ENCODE assay signal across 14 mouse cellular contexts in the genomic region with DNA sequence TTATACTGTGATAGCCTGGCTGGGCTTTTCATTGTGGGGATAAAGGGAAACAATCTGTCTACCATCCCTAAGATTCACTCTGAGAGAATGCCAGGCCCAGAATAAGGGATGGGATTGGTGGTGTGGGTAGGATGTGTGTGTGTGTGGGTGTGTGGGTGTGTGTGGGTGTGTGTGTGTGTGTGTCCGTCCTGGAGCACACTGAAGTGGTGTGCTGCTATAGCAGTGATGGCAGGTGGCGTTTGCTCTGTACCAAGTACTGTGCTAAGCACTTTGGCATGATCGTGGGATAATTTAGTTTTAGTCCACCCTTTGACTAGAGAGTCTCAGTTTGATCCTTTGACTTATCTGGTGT. TPM values are rescaled to one million over a fixed set of nuclear protein-coding genes. Genes with fewer than 3 reads are reported as not detected.
DNase-seq lines count a peak whose midpoint lies in the region; ATAC-seq and TF ChIP-seq lines count a peak whose summit lies in the region.
"Had no signal": no experiment of that assay in that cellular context is flagged by ENCODE, and none has a peak within 500 bp of the region (broad histone marks: within the 10 kb centered on the region; RNA-seq: fewer than 3 reads in every experiment).

No protein-coding gene starts in this region.

- ATAC-seq in heart, postnatal 0 days (ENCODE audit: insufficient read depth, low read depth), result no peak
- no peak for ATAC-seq in embryonic facial prominence, embryonic 14.5 days (ENCODE audit: low read depth)
- ATAC-seq in hindbrain, embryonic 15.5 days (ENCODE audit: low FRiP score, low read depth), result 0 out of 2 replicates have a peak, but pooled peaks have one; percentile 23
- no peak for ATAC-seq in midbrain, embryonic 16.5 days

- H3K4me2 ChIP-seq in heart, postnatal 0 days (ENCODE audit: low read depth, low read length), result no peak overlapping the region
- H3K4me2 ChIP-seq in embryonic facial prominence, embryonic 14.5 days (ENCODE audit: low read depth, low read length), result no peak overlapping the region
- no peak overlapping the region for H3K4me2 ChIP-seq in hindbrain, embryonic 15.5 days
- no peak overlapping the region for H3K4me2 ChIP-seq in midbrain, embryonic 16.5 days (ENCODE audit: low read length)

- H3K27me3 ChIP-seq in heart, postnatal 0 days (ENCODE audit: control insufficient read depth, insufficient read depth, low read length), result no peaks in the 10 kb centered on the region
- no peaks in the 10 kb centered on the region for H3K27me3 ChIP-seq in embryonic facial prominence, embryonic 14.5 days (replicated peaks; ENCODE audit: control insufficient read depth, insufficient read depth, low read length)
- no peaks in the 10 kb centered on the region for H3K27me3 ChIP-seq in hindbrain, embryonic 15.5 days
- no peaks in the 10 kb centered on the region for H3K27me3 ChIP-seq in midbrain, embryonic 16.5 days (ENCODE audit: control insufficient read depth, insufficient read depth, low read depth, low read length)
- H3K27me3 ChIP-seq: CH12.LX had no signal

- peaks cover 66% of the 10 kb centered on the region for H3K4me1 ChIP-seq in heart, postnatal 0 days (ENCODE audit: control insufficient read depth, insufficient read depth)
- peaks cover 49% of the 10 kb centered on the region for H3K4me1 ChIP-seq in embryonic facial prominence, embryonic 14.5 days (ENCODE audit: control insufficient read depth, insufficient read depth, low read length)
- peaks cover 52% of the 10 kb centered on the region for H3K4me1 ChIP-seq in hindbrain, embryonic 15.5 days (replicated peaks)
- peaks cover 27% of the 10 kb centered on the region for H3K4me1 ChIP-seq in midbrain, embryonic 16.5 days (ENCODE audit: control insufficient read depth, insufficient read depth, low read length)

- H3K4me3 ChIP-seq in heart, postnatal 0 days (ENCODE audit: low read depth, low read length), result no peak overlapping the region
- no peak overlapping the region for H3K4me3 ChIP-seq in embryonic facial prominence, embryonic 14.5 days (ENCODE audit: low read depth, low read length)
- H3K4me3 ChIP-seq in hindbrain, embryonic 15.5 days, result no peak overlapping the region
- H3K4me3 ChIP-seq in midbrain, embryonic 16.5 days (ENCODE audit: low read depth, low read length), result no peak overlapping the region

- no peak overlapping the region for H3K9ac ChIP-seq in heart, postnatal 0 days (replicated peaks; ENCODE audit: low read depth, low read length)
- no peak overlapping the region for H3K9ac ChIP-seq in embryonic facial prominence, embryonic 14.5 days (ENCODE audit: low read depth, low read length)
- H3K9ac ChIP-seq in hindbrain, embryonic 15.5 days, result no peak overlapping the region
- no peak overlapping the region for H3K9ac ChIP-seq in midbrain, embryonic 16.5 days (ENCODE audit: low read depth, low read length)

- no peak for TF ChIP-seq CTCF in heart, postnatal 0 days (IDR thresholded peaks at IDR 0.05; ENCODE audit: low read depth)

- no peak for TF ChIP-seq EP300 in heart, postnatal 0 days (IDR thresholded peaks at IDR 0.05; ENCODE audit: low read depth)

- H3K9me3 ChIP-seq in heart, postnatal 0 days (replicated peaks; ENCODE audit: control insufficient read depth, low read length), result no peaks in the 10 kb centered on the region
- no peaks in the 10 kb centered on the region for H3K9me3 ChIP-seq in embryonic facial prominence, embryonic 14.5 days (ENCODE audit: control insufficient read depth, low read length)
- no peaks in the 10 kb centered on the region for H3K9me3 ChIP-seq in hindbrain, embryonic 15.5 days
- no peaks in the 10 kb centered on the region for H3K9me3 ChIP-seq in midbrain, embryonic 16.5 days (replicated peaks; ENCODE audit: control insufficient read depth, low read length, poor library complexity, severe bottlenecking)

- no peak for DNase-seq in heart, postnatal 0 days (ENCODE audit: low spot score)
- DNase-seq in heart, adult 8-10 months (ENCODE audit: low spot score), result no peak
- DNase-seq in embryonic facial prominence, embryonic 14.5 days (ENCODE audit: low spot score), result no peak
- no peak for DNase-seq in embryo, embryonic 10 days (ENCODE audit: low spot score)
- DNase-seq in ovary, postnatal 14 days (ENCODE audit: low spot score), result no peak
- no peak for DNase-seq in thymus, postnatal 4 days
- DNase-seq: adrenal gland, adult 2 months; cerebellum, postnatal 14 days; layer of hippocampus, adult 9-11 months; thymus, adult 2 months had no signal

- no peaks in the 10 kb centered on the region for H3K36me3 ChIP-seq in heart, postnatal 0 days (replicated peaks; ENCODE audit: control insufficient read depth, insufficient read depth, low read length)
- H3K36me3 ChIP-seq in embryonic facial prominence, embryonic 14.5 days (ENCODE audit: control insufficient read depth, insufficient read depth, low read length), result no peaks in the 10 kb centered on the region
- H3K36me3 ChIP-seq in hindbrain, embryonic 15.5 days, result no peaks in the 10 kb centered on the region
- no peaks in the 10 kb centered on the region for H3K36me3 ChIP-seq in midbrain, embryonic 16.5 days (ENCODE audit: control insufficient read depth, insufficient read depth, low read length)

- WGBS in heart, postnatal 0 days, result 63% methylated on average over 3 of the region's 3 CpGs
- WGBS in embryonic facial prominence, embryonic 14.5 days, result 83% methylated on average over 3 of the region's 3 CpGs
- 50% methylated on average over 3 of the region's 3 CpGs for WGBS in hindbrain, embryonic 15.5 days
- WGBS in midbrain, embryonic 16.5 days, result 63% methylated on average over 3 of the region's 3 CpGs

- peak overlapping the region; percentile 73 for H3K27ac ChIP-seq in heart, postnatal 0 days (ENCODE audit: low read depth)
- H3K27ac ChIP-seq in embryonic facial prominence, embryonic 14.5 days (replicated peaks; ENCODE audit: low read depth, low read length), result peak overlapping the region; percentile 63
- peak overlapping the region; percentile 23; the same call in 1 of the 2 replicates for H3K27ac ChIP-seq in hindbrain, embryonic 15.5 days (replicated peaks)
- H3K27ac ChIP-seq in midbrain, embryonic 16.5 days (ENCODE audit: low read length), result peak overlapping the region; percentile 12
- H3K27ac ChIP-seq: macrophage had no signal

RNA-seq across cellular contexts. Expression of a gene that starts 40.6 kb away (rescaled TPM):
- 113 and 120 TPM in 2 replicates for total RNA-seq in heart, postnatal 0 days (2014; rRNA removed; ENCODE audit: low replicate concordance)
- polyA plus RNA-seq in heart, postnatal 0 days (2015; fragmentation: Nextera tagmentation; extraction: Ambion mirVana), result 53.5 and 59.3 TPM in 2 replicates
- 100 to 1,000 TPM; 294 to 334 (median 302) TPM for total RNA-seq in heart, adult 8-10 months (2022)
- 20.4 and 28.3 TPM in 2 replicates for polyA plus RNA-seq in embryonic facial prominence, embryonic 14.5 days (2014; fragmentation: Nextera tagmentation; extraction: Ambion mirVana)
- 58.3 and 58.4 TPM in 2 replicates for polyA plus RNA-seq in hindbrain, embryonic 15.5 days (2015; fragmentation: Nextera tagmentation; extraction: Ambion mirVana)
- 53.8 and 60.6 TPM in 2 replicates for polyA plus RNA-seq in midbrain, embryonic 16.5 days (2015; fragmentation: Nextera tagmentation; extraction: Ambion mirVana)

Comparison
In these comparisons a context has a peak if more than half of its experiments do, and no peak if none do; other contexts are left out.
1. H3K27ac ChIP-seq: peak in every context shown above with its lines; median percentile 73 in heart, postnatal 0 days; 63 in embryonic facial prominence, embryonic 14.5 days; 23 in hindbrain, embryonic 15.5 days; 12 in midbrain, embryonic 16.5 days.